Mouse (Mus musculus) Patski (cell line): Measurements from ENCODE around the gene Gm49354. TPM values are rescaled to one million over a fixed set of nuclear protein-coding genes. Genes with fewer than 3 reads are reported as not detected.
"Not testable (repeated sequence)": the region's sequence is repeated elsewhere in the genome, so short reads cannot be mapped to it uniquely, and the experiment has no call there.

Source experiments
- ATAC-seq: fragments of 100-300 bp; one replicate; pipeline ENCODE4 v1.8.0; 2021
- CTCF ChIA-PET: fragments of 350-600 bp; sonication (Branson Sonifier 250); formaldehyde crosslinking; loops from one replicate; lab custom pipeline; 2022; ENCODE audit warnings: inconsistent platforms; lab: Charles Lee
- POLR2A ChIA-PET: fragments of 350-600 bp; sonication (Branson Sonifier 250); formaldehyde crosslinking; loops from one replicate; lab custom pipeline; 2022; ENCODE audit warnings: antibody characterized with exemption, inconsistent platforms; lab: Charles Lee
- DNase-seq: peaks from one replicate; pipeline ENCODE4 v3.0.0-alpha.2; 2011; ENCODE audit warnings: low read depth, low spot score
- H3K27me3 ChIP-seq: fragments of 371-371 bp; one replicate; pipeline ENCODE4 v1.5.1; 2021
- CTCF ChIP-seq: fragments of 100-300 bp; IDR thresholded peaks from one replicate; pipeline ENCODE4 v1.5.1; 2021
- in situ Hi-C: fragments of 300-500 bp; cut with MboI; formaldehyde crosslinking; loops from 3 replicates; pipeline ENCODE4 v1.11.1; 2018; ENCODE audit warnings: low pct_unique_long_range_greater_than_20kb, mixed read lengths
- polyA plus RNA-seq: library from polyadenylated mRNA; unstranded; gene quantifications from one replicate; pipeline ENCODE4 v1.2.3, GENCODE M21; 2021

Gm49354 gene
- polyA plus RNA-seq, 1 experiment from 2014 or later: 0.22 TPM

DNA sequence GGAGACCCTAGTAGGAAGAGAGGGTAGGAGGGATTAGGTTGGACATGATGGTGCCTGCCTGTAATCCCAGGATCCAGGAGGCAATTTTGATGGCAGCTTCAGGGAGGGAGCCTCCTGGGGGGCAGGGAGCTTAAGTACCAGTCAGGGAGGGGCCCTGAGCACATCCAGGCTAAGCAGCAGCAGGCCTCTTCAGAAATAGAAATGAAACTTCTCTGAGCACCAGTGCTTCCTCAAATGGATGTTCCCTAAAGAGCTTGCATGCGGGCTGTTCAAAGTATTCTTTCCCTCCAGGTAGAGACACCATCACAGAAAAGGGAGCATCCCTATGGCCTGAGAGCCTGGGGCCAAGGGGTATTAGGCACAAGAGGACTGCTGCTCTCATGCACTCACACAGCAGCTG, 16.3 kb upstream of the Gm49354 start:
- H3K27me3 ChIP-seq: no peaks in the 10 kb centered on the region
- ChIA-PET POLR2A (no interaction called here), CTCF (interaction anchor here (1.2 to 2.0 kb wide), 2 partner anchors 19 to 21 kb away, joined by 4 read pairs; no protein-coding TSS in a partner anchor)
- DNase-seq (no peak), ATAC-seq (no peak)
- no peak for TF ChIP-seq CTCF
- in situ Hi-C loops: no loop called here

- CTCF ChIA-PET: no interaction called here
- POLR2A ChIA-PET: no interaction called here
- in situ Hi-C loops: no loop called here
- TF ChIP-seq CTCF: no peak
- no peaks in the 10 kb centered on the region for H3K27me3 ChIP-seq
- DNase-seq (no peak), ATAC-seq (no peak)
Observed at GRCm38 (mm10) chr13:59796466-59796848, 14.4 kb upstream of the Gm49354 start.

GRCm38 (mm10) chr13:59795807-59796465, 13.9 kb upstream of the Gm49354 start:
- no peak for TF ChIP-seq CTCF
- ATAC-seq (no peak), DNase-seq (no peak)
- in situ Hi-C loops: no loop called here
- POLR2A ChIA-PET: no interaction called here
- H3K27me3 ChIP-seq: no peaks in the 10 kb centered on the region
- CTCF ChIA-PET: no interaction called here

DNA sequence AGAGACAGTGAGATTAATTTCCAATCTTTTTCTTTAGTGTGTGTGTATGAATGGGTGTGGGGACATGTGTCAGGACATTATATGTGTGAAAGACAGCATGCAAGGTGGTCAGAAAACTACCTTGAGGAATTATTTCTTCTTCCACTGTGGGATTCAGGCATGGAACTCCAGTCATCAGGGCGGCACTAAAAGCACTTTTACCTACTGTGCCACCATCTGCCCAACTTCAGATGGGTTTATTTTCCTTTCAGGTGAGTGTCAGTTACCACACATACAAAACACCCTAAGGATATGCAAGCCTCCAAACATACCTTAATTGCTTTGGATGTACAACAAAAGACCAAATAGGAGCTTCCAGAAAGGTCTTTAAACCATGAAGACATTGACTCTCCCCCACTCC, 12.7 kb upstream of the Gm49354 start:
- POLR2A ChIA-PET: no interaction called here
- in situ Hi-C loops: no loop called here
- H3K27me3 ChIP-seq: no peaks in the 10 kb centered on the region
- no peak for TF ChIP-seq CTCF
- CTCF ChIA-PET: interaction anchor here (1.1 kb wide), 1 partner anchor 15 kb away, joined by 4 read pairs; no protein-coding TSS in a partner anchor
- no peak for DNase-seq
- no peak for ATAC-seq

DNA sequence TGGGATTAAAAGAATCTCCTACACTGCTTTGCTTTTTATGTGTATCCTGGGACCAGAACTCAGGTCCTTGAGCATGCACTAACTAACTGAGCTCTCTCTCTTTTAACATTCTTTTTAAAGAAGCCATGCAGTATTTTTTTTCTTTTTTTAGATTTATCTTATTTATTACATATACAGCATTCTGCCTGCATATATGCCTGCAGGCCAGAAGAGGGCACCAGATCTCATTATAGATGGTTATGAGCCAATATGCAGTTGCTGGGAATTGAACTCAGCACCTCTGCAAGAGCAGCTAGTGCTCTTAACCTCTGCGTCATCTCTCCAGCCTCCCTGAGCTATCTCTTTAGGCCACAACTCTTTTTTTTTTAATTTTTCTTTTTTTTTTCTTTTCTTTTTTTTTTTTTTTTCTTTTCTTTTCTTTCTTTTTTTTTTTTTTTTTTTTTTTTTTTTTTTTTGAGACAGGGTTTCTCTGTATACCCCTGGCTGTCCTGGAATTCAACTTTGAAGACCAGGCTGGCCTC, 2.2 kb downstream of the Gm49354 start:
- peak; percentile 45 for TF ChIP-seq CTCF
- in situ Hi-C loops, POLR2A ChIA-PET, ATAC-seq, H3K27me3 ChIP-seq, DNase-seq: not testable (repeated sequence)
- CTCF ChIA-PET: interaction anchor here (0.7 to 4.3 kb wide), 7 partner anchors 9 to 34 kb away, joined by 3 to 12 read pairs (median 4); no protein-coding TSS in a partner anchor

DNA sequence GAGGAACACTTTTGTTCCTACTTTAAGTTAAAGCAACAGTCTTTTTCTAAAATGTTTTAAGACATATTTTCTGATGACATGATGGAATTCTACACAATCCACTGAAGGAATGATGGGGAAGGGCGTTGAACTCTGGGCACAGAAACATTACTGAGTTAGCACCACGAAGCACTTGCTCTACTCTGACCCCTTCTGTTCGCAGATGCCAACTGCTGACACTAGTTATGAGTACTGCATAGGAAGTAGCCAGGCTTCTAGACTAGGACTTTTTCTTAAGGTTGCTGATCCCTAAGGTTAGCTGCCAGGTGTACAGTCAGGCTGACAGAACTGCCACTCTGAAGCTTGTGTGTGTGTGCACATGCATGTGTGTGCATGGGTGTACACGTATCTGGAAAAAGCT, 2.8 kb downstream of the Gm49354 start:
- ATAC-seq: no peak
- POLR2A ChIA-PET: no interaction called here
- in situ Hi-C loops: no loop called here

GRCm38 (mm10) chr13:59775168-59775567, 6.9 kb downstream of the Gm49354 start:
- no peaks in the 10 kb centered on the region for H3K27me3 ChIP-seq
- no peak for ATAC-seq
- TF ChIP-seq CTCF: no peak
- POLR2A ChIA-PET: no interaction called here
- DNase-seq: no peak
- in situ Hi-C loops: no loop called here
- CTCF ChIA-PET: interaction anchor here (1.6 kb wide), 1 partner anchor 10 kb away, joined by 8 read pairs; no protein-coding TSS in a partner anchor

More for the DNA sequence above, 2.8 kb downstream of the Gm49354 start:
- CTCF ChIA-PET: interaction anchor here (0.7 to 4.3 kb wide), 6 partner anchors 8 to 34 kb away, joined by 3 to 12 read pairs (median 4); no protein-coding TSS in a partner anchor
- no peak for DNase-seq
- TF ChIP-seq CTCF: no peak
- H3K27me3 ChIP-seq: no peaks in the 10 kb centered on the region

DNA sequence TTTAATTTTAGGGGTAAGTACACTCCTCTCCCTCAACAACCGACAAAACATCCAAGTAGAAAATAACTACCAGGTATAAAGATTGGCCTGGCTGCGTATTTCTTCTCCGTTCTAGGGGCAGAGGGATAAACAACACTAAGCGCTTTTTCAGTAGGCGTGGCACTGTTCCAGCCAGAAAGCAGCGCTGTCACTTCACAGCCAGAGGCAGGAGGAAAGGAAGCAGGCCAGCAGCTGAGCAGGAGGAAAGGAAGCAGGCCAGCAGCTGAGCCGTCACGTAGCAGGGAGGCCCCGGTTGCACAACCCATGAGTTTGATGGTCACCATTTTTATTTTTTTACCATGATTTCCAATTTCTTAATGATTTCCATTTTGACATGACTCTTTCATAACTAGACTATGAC, 10.8 kb downstream of the Gm49354 start:
- DNase-seq (no peak), ATAC-seq (no peak)
- no peaks in the 10 kb centered on the region for H3K27me3 ChIP-seq
- TF ChIP-seq CTCF: no peak
- in situ Hi-C loops: no loop called here
- ChIA-PET POLR2A (interaction anchor here (0.5 to 0.6 kb wide), 2 partner anchors 30 to 684 kb away, joined by 3 to 4 read pairs; no protein-coding TSS in a partner anchor), CTCF (interaction anchor here (2.7 kb wide), 1 partner anchor 10 kb away, joined by 12 read pairs; the partner anchor contains the start of gene Gm49354)

DNA sequence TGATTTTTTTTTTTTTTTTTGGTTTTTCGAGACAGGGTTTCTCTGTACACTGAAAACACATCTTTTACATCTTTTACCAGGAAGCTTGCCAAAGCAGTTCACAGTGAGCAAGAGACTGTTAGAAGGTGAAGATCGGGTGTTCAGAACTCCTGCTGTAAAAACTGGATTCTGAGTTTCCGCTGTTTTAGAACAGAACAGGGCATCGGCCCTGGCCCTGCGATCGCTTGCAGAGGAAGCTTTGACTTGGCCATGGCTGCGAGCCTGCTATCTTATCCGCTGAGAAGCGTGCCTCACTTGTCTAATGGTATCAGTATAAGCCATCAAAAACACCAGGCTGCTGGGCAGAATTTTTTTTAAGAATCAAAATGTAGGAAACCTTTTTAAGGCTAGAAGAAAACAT, 11.2 kb downstream of the Gm49354 start:
- no peak for TF ChIP-seq CTCF
- ATAC-seq (no peak), DNase-seq (no peak)
- no peaks in the 10 kb centered on the region for H3K27me3 ChIP-seq
- CTCF ChIA-PET: interaction anchor here (0.9 to 2.7 kb wide), 3 partner anchors 10 to 976 kb away, joined by 3 to 12 read pairs (median 4); partner anchors contain the start of gene Gm49354
- in situ Hi-C loops: no loop called here
- POLR2A ChIA-PET: interaction anchor here (0.5 to 0.6 kb wide), 2 partner anchors 30 to 685 kb away, joined by 3 to 4 read pairs; no protein-coding TSS in a partner anchor

DNA sequence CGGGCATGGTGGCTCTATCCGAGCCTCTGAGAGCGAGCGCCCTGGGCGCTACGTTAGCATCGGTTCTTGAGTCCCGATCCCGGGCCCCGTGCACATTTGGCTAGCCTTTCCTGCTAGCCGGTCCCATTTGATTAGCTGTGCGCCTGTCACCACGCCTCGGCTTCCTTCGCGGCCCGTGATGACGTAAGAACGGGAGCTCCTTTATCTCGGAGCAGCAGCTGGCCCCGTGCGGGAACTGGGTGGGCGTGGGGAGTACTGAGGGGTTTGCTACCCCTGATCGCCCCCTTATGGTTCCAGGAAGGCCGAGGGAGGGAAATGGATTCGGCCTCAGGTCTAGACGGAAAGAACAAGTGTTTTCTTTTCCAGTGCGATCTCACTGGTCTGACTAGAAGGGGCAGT, 11.9 kb downstream of the Gm49354 start:
- ChIA-PET CTCF (interaction anchor here (0.9 to 2.7 kb wide), 3 partner anchors 11 to 976 kb away, joined by 3 to 12 read pairs (median 4); partner anchors contain the start of gene Gm49354), POLR2A (no interaction called here)
- peak; percentile 52 for ATAC-seq
- DNase-seq: no peak
- H3K27me3 ChIP-seq: no peaks in the 10 kb centered on the region
- TF ChIP-seq CTCF: no peak
- in situ Hi-C loops: no loop called here
